ENCODE assay signal across 28 mouse cellular contexts in genomic region chr19:38325854-38326253, GRCm38 (mm10).
DNase-seq lines count a peak whose midpoint lies in the region; ATAC-seq and TF ChIP-seq lines count a peak whose summit lies in the region.
"Had no signal": no experiment of that assay in that cellular context is flagged by ENCODE, and none has a peak within 500 bp of the region (broad histone marks: within the 10 kb centered on the region; RNA-seq: fewer than 3 reads in every experiment).

No protein-coding gene starts in this region.

- peak overlapping the region; percentile 47; the same call in 1 of the 2 replicates for H3K4me3 ChIP-seq in testis, adult 2 months (ENCODE audit: control insufficient read depth, low read depth, low read length)
- peak overlapping the region in 1 of 3 experiments; percentile 51 for H3K4me3 ChIP-seq in CH12.LX (replicated peaks in 1 of 3; ENCODE audit: low read depth in 2 of 3, low read length in 2 of 3, poor library complexity in 1 of 3)
- H3K4me3 ChIP-seq in lung, postnatal 0 days (ENCODE audit: low read depth, low read length), result no peak overlapping the region
- H3K4me3 ChIP-seq: erythroblast, embryonic 14.5 days; hindbrain, embryonic 10.5 days; hindbrain, embryonic 15.5 days; myocyte; neural tube, embryonic 12.5 days had no signal

- in situ Hi-C loops in CH12.LX (cut with MboI; ENCODE audit: low pct_ligation_motif_present, low pct_unique_long_range_greater_than_20kb, low sequenced_read_pairs), result no loop called here

- H3K4me2 ChIP-seq in CH12.LX (ENCODE audit: insufficient read depth, low read depth, poor library complexity, severe bottlenecking), result no peak overlapping the region
- no peak overlapping the region for H3K4me2 ChIP-seq in lung, postnatal 0 days (replicated peaks; ENCODE audit: low read depth, low read length)
- H3K4me2 ChIP-seq: hindbrain, embryonic 15.5 days; midbrain, embryonic 11.5 days; neural tube, embryonic 12.5 days had no signal

- H3K9ac ChIP-seq in CH12.LX (ENCODE audit: insufficient read depth, low read depth), result no peak overlapping the region
- no peak overlapping the region for H3K9ac ChIP-seq in lung, postnatal 0 days (replicated peaks; ENCODE audit: low read depth)
- H3K9ac ChIP-seq: hindbrain, embryonic 15.5 days; liver, embryonic 14.5 days; neural tube, embryonic 12.5 days had no signal

- no peak; the same call in 1 of the 2 replicates for TF ChIP-seq POLR2A in testis, adult 2 months (IDR thresholded peaks at IDR 0.05; ENCODE audit: control insufficient read depth, low read depth, low read length)
- no peak for TF ChIP-seq POLR2A in CH12.LX (IDR thresholded peaks at IDR 0.05; ENCODE audit: low read depth, low read length)

- no peaks in the 10 kb centered on the region for H3K36me3 ChIP-seq in testis, adult 2 months (ENCODE audit: control insufficient read depth, insufficient read depth, low read length)
- H3K36me3 ChIP-seq in CH12.LX (replicated peaks in 1 of 2; ENCODE audit: control insufficient read depth in 1 of 2, insufficient read depth in 1 of 2, low read length in 1 of 2), result no peaks in the 10 kb centered on the region
- H3K36me3 ChIP-seq in lung, postnatal 0 days (ENCODE audit: insufficient read depth, low read length), result no peaks in the 10 kb centered on the region
- H3K36me3 ChIP-seq: hindbrain, embryonic 10.5 days; hindbrain, embryonic 15.5 days; neural tube, embryonic 12.5 days had no signal

- H3K27me3 ChIP-seq in testis, adult 2 months (ENCODE audit: control insufficient read depth, insufficient read depth, low read length), result no peaks in the 10 kb centered on the region
- no peaks in the 10 kb centered on the region for H3K27me3 ChIP-seq in CH12.LX (replicated peaks)
- H3K27me3 ChIP-seq in lung, postnatal 0 days (replicated peaks; ENCODE audit: insufficient read depth, low read length), result no peaks in the 10 kb centered on the region
- H3K27me3 ChIP-seq: hindbrain, embryonic 15.5 days; neural tube, embryonic 12.5 days had no signal

- H3K79me2 ChIP-seq in CH12.LX (replicated peaks; ENCODE audit: control insufficient read depth, extremely low read depth, insufficient read depth, poor library complexity, severe bottlenecking), result no peaks in the 10 kb centered on the region

- TF ChIP-seq EP300 in CH12.LX (IDR thresholded peaks at IDR 0.05; ENCODE audit: low read length), result no peak
- no peak for TF ChIP-seq EP300 in lung, postnatal 0 days (IDR thresholded peaks at IDR 0.05)

- H3K9me3 ChIP-seq in CH12.LX (replicated peaks; ENCODE audit: low read length), result peaks cover 4% of the 10 kb centered on the region
- H3K9me3 ChIP-seq in lung, postnatal 0 days (ENCODE audit: low read length), result no peaks in the 10 kb centered on the region
- H3K9me3 ChIP-seq: hindbrain, embryonic 10.5 days; hindbrain, embryonic 15.5 days; neural tube, embryonic 12.5 days had no signal

- H3K27ac ChIP-seq in testis, adult 2 months (ENCODE audit: control insufficient read depth, insufficient read depth, low read depth, low read length), result no peak overlapping the region
- no peak overlapping the region for H3K27ac ChIP-seq in CH12.LX (ENCODE audit: insufficient read depth, low read depth)
- H3K27ac ChIP-seq in lung, postnatal 0 days (ENCODE audit: low read length), result no peak overlapping the region
- H3K27ac ChIP-seq: hindbrain, embryonic 10.5 days; hindbrain, embryonic 15.5 days; liver, embryonic 14.5 days; neural tube, embryonic 12.5 days had no signal

- dilution Hi-C loops in CH12.LX (cut with MboI; ENCODE audit: extremely low pct_ligation_motif_present, extremely low pct_unique_long_range_greater_than_20kb, low sequenced_read_pairs), result no loop called here

- H3K4me1 ChIP-seq in testis, adult 2 months (ENCODE audit: control insufficient read depth, insufficient read depth, low read length), result peaks cover 7% of the 10 kb centered on the region; the same call in 1 of the 2 replicates
- H3K4me1 ChIP-seq in CH12.LX (ENCODE audit: control insufficient read depth in 1 of 2, insufficient read depth in 2 of 2), result peaks cover 0 to 15% of the 10 kb centered on the region in 2 experiments; a peak in 2 of 4 replicates
- no peaks in the 10 kb centered on the region for H3K4me1 ChIP-seq in lung, postnatal 0 days (ENCODE audit: insufficient read depth, low read depth, low read length)
- H3K4me1 ChIP-seq: neural tube, embryonic 12.5 days had no signal

- DNase-seq in testis, postnatal 14 days (ENCODE audit: low spot score), result no peak
- peak; percentile 72 for DNase-seq in CH12.LX (ENCODE audit: extremely low read depth)
- DNase-seq in NIH3T3 (ENCODE audit: low read depth), result peak; percentile 75
- DNase-seq in adrenal gland, postnatal 25 days, result no peak
- no peak for DNase-seq in lung, postnatal 0 days (ENCODE audit: low spot score)
- DNase-seq in lung, postnatal 4 days, result no peak
- DNase-seq: adrenal gland, postnatal 10 days; cerebellum, adult 11-12 months; cerebellum, adult 9-11 months; heart, postnatal 14 days; kidney, adult 18-20 months; kidney, postnatal 36 days; liver; lung, adult 2 months; lung, postnatal 14 days; right cerebral cortex, adult 18-20 months; thymus, adult 18-20 months; thymus, postnatal 25 days had no signal

- no peak for TF ChIP-seq RAD21 in CH12.LX (IDR thresholded peaks at IDR 0.05; ENCODE audit: low read depth, low read length)

- TF ChIP-seq CTCF in testis, adult 2 months (IDR thresholded peaks at IDR 0.05; ENCODE audit: control insufficient read depth, insufficient read depth, insufficient replicate concordance, low read depth, low read length), result no peak
- no peak for TF ChIP-seq CTCF in CH12.LX (conservative IDR thresholded peaks at IDR 0.05 in 1 of 2, IDR thresholded peaks at IDR 0.05 in 1 of 2; ENCODE audit: low read depth in 2 of 2, low read length in 2 of 2)
- TF ChIP-seq CTCF in lung, postnatal 0 days (IDR thresholded peaks at IDR 0.05), result no peak

- 78% methylated on average over 7 of the region's 7 CpGs for WGBS in lung, postnatal 0 days

- ATAC-seq in lung, postnatal 0 days, result no peak
- ATAC-seq: CD4-positive, CD25-positive, alpha-beta regulatory T cell, adult 4 months; inflammation-experienced regulatory T-cells, adult 6 months had no signal

TF ChIP-seq in CH12.LX, 34 proteins besides CTCF, POLR2A, EP300 and RAD21:
- no peak for TF ChIP-seq ZMIZ1 (IDR thresholded peaks at IDR 0.05; ENCODE audit: low read depth, low read length)
- peak; percentile 65 for TF ChIP-seq ELF1 (IDR thresholded peaks at IDR 0.05; ENCODE audit: low read depth, low read length)

Comparison
In these comparisons a context has a peak if more than half of its experiments do, and no peak if none do; other contexts are left out.
1. DNase-seq: peak in CH12.LX (single experiment) and NIH3T3 (single experiment); none in testis, postnatal 14 days (single experiment), adrenal gland, postnatal 25 days (single experiment), lung, postnatal 0 days (single experiment) and lung, postnatal 4 days (0 of 2).